Mouse (Mus musculus) stomach, embryonic 16.5 days (tissue): Measurements from ENCODE around the gene Morn4. TPM values are rescaled to one million over a fixed set of nuclear protein-coding genes. Genes with fewer than 3 reads are reported as not detected.
"Not testable (repeated sequence)": the region's sequence is repeated elsewhere in the genome, so short reads cannot be mapped to it uniquely, and the experiment has no call there.

ENCODE experiments used
- ATAC-seq: fragments of 200-750 bp; cut with Nextera tagmentation; 2 replicates; pipeline ENCODE4 v1.8.0; 2017; ENCODE audit warnings: moderate number of reproducible peaks, moderate TSS enrichment; ENCODE audit not compliant: insufficient read depth, low FRiP score
- H3K27ac ChIP-seq: fragments of 300-500 bp; sonication (generic); 2 replicates; pipeline ENCODE4 v1.5.1; 2014; ENCODE audit warnings: low read length
- H3K27me3 ChIP-seq: fragments of 300-500 bp; sonication (generic); 2 replicates; pipeline ENCODE4 v1.6.1; 2014; ENCODE audit warnings: low read length, control low read depth, mixed read lengths; ENCODE audit not compliant: control insufficient read depth, insufficient read depth
- H3K36me3 ChIP-seq: fragments of 300-500 bp; sonication (generic); 2 replicates; pipeline ENCODE4 v1.6.1; 2014; ENCODE audit warnings: low read length; ENCODE audit not compliant: control insufficient read depth, insufficient read depth
- H3K4me1 ChIP-seq: fragments of 300-500 bp; sonication (generic); 2 replicates; pipeline ENCODE4 v1.6.1; 2014; ENCODE audit warnings: low read length, control low read depth, mixed read lengths; ENCODE audit not compliant: control insufficient read depth, insufficient read depth
- H3K4me2 ChIP-seq: fragments of 300-500 bp; sonication (generic); 2 replicates; pipeline ENCODE4 v1.6.1; 2014; ENCODE audit warnings: low read depth, low read length, mixed read lengths
- H3K4me3 ChIP-seq: fragments of 300-500 bp; sonication (generic); replicated peaks from 2 replicates; pipeline ENCODE4 v1.5.1; 2014; ENCODE audit warnings: mild to moderate bottlenecking, low read length
- H3K9ac ChIP-seq: fragments of 300-500 bp; sonication (generic); 2 replicates; pipeline ENCODE4 v1.6.1; 2014; ENCODE audit warnings: low read length
- H3K9me3 ChIP-seq: fragments of 300-500 bp; sonication (generic); replicated peaks from 2 replicates; pipeline ENCODE4 v1.6.1; 2016; ENCODE audit warnings: low read length, control low read depth; ENCODE audit not compliant: control insufficient read depth
- WGBS: fragments of 180-500 bp; shearing (Covaris S2); extraction: QIAGEN DNeasy Blood & Tissue Kit; methylation state at CpG from one replicate; pipeline ENCODE4 v1.1.7; 2014; 5-methylcytosine and 5-hydroxymethylcytosine counted together
- polyA plus RNA-seq: library from polyadenylated mRNA; unstranded; fragments of >200 nt; fragmentation: Nextera tagmentation; extraction: Ambion mirVana; gene quantifications from 2 replicates; pipeline ENCODE4 v1.2.1, GENCODE M21; 2015

Morn4 gene
- polyA plus RNA-seq, 1 experiment from 2014 or later: 16.0 TPM

DNA sequence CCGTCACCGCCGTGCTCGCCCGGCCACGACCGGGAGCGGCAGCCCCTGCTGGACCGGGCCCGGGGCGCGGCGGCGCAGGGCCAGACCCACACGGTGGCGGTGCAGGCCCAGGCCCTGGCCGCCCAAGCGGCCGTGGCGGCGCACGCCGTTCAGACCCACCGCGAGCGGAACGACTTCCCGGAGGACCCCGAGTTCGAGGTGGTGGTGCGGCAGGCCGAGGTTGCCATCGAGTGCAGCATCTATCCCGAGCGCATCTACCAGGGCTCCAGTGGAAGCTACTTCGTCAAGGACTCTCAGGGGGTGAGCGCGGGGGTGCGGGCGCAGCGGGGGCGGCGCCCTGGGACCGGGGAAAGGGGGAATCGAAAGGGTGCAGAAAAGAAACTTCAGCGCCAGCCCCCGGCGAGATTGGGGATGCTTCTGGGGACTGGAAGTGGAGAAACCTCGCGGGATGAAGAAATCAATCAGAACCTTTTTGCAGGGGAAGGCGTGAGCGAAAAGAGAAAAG lies 4.5 kb upstream of the Morn4 start:
- Histone ChIP-seq H3K36me3 (no peaks in the 10 kb centered on the region; the same call in 1 of the 2 replicates), H3K4me2 (peak overlapping the region; percentile 76), H3K4me1 (peaks cover 15% of the 10 kb centered on the region), H3K4me3 (peak overlapping the region; percentile 88), H3K27me3 (no peaks in the 10 kb centered on the region), H3K9ac (peak overlapping the region; percentile 84), H3K9me3 (no peaks in the 10 kb centered on the region), H3K27ac (peak overlapping the region; percentile 91)
- WGBS: under 1% methylated on average over 52 of the region's 52 CpGs
- ATAC-seq: peak; percentile 54

DNA sequence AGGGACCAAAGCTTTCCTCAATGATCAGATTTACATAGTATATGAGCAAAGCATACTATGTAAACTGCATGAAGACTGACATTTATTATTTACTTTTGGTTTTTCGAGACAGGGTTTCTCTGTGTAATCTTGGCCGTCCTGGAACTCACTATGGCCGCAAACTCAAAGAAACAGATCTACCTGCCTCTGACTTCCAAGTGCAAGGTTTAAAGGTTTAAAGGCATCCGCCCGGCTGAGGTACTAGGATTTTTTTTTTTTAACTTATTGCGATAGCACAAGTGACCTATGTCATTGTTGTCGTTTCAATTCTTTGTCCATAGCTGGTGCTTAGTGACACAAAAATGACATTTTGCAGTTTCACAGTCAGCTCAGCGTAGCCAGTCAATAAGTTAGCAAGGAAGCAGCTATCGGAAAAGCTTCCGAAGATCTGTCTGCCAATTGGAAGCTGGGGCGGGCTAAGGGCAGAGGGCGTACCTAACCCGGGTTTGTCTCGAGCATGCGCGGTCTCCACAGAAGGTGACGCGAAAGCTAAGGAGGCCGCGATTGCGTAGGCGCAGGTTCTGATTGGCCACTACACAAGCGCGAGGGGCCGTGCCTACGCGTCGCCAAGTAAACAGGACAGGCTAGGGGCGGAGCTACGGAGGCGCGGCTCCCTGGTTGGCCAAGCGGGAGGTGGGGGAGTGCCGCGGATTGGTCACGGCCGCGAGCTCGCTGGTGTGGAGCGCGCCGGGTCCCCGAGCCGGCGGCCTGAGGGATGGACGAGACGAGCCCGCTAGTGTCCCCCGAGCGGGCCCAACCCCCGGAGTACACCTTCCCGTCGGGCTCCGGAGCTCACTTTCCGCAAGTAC lies 3.8 kb upstream of the Morn4 start, which contains the start of gene Pi4k2a:
Gene Pi4k2a, plus strand, starts transcription at position 723 of the 848 bp plus-strand sequence.
- Histone ChIP-seq H3K36me3 (no peaks in the 10 kb centered on the region), H3K27me3 (no peaks in the 10 kb centered on the region), H3K27ac (peak within 1 kb of the TSS; percentile 93), H3K9me3 (no peaks in the 10 kb centered on the region), H3K4me3 (peak within 1 kb of the TSS; percentile 88), H3K9ac (peak within 1 kb of the TSS; percentile 84), H3K4me1 (peaks cover 19% of the 10 kb centered on the region), H3K4me2 (peak within 1 kb of the TSS; percentile 76)
- WGBS: under 1% methylated on average over 45 of the region's 55 CpGs
- ATAC-seq: peak; percentile 99

DNA sequence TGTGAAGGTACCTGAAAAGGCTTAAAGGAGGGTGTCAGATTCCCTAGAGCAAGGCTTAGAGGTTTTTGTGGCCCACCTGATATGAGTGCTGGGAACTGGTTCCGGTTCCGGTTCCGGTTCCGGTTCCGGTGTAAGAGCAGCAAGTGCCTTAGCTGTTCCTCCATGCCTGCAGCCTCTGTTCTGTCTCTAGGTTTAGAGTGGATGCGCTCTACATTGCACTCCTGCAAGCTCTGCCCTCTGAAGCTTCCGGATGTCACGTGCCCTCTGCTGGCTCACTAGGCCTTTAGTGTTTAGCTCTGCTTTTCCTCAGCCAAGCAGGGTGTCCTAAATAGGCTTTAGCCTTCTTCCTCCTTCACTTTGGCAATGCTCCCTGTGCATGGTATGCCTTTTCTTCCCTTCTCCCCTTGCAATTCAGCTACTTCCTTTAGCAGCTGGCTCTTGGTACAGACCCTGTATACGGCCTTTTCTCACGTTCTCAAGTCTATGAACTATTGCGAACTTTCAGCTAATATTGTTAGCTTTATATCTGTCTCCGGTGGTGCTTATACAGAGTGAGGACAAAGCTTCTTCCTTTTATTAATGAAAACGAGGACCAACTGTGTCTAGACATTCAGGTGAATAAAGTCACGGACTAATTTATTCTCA lies 3.1 kb upstream of the Morn4 start:
- Histone ChIP-seq H3K27me3 (no peaks in the 10 kb centered on the region), H3K36me3 (no peaks in the 10 kb centered on the region), H3K9ac (peak overlapping the region; percentile 36), H3K4me3 (peak overlapping the region; percentile 88), H3K27ac (peak overlapping the region; percentile 93), H3K4me2 (peak overlapping the region; percentile 62), H3K9me3 (no peaks in the 10 kb centered on the region), H3K4me1 (peaks cover 19% of the 10 kb centered on the region)
- WGBS: 19% methylated on average over 14 of the region's 14 CpGs
- ATAC-seq: no peak

DNA sequence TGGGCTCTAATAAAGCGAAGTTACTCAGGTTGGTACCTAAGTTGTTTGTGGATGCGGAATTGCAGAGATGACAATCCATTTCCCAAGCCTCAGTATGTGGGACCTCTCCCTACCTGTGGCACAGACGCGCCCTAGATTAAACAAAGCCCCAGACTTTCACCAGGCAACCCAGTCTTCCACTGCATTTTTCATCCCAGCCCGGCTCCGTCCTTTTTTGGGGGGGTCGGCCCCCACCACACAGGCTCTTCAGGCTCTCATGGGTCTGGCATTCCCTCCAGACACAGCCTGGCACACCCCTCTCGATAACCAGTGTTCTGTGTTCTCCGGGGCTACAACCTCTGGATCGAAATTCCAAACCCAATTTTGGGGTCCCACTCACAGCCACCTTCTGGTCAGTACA lies 467 bp downstream of the Morn4 start:
- peak overlapping the region; percentile 76 for H3K9ac ChIP-seq
- H3K27me3 ChIP-seq: no peaks in the 10 kb centered on the region
- 9% methylated on average over 10 of the region's 10 CpGs for WGBS
- H3K36me3 ChIP-seq: no peaks in the 10 kb centered on the region
- ATAC-seq: no peak
- peak overlapping the region; percentile 73 for H3K4me3 ChIP-seq
- peak overlapping the region; percentile 93 for H3K4me2 ChIP-seq
- H3K27ac ChIP-seq: no peak overlapping the region
- H3K4me1 ChIP-seq: peaks cover 13% of the 10 kb centered on the region
- H3K9me3 ChIP-seq: no peaks in the 10 kb centered on the region

DNA sequence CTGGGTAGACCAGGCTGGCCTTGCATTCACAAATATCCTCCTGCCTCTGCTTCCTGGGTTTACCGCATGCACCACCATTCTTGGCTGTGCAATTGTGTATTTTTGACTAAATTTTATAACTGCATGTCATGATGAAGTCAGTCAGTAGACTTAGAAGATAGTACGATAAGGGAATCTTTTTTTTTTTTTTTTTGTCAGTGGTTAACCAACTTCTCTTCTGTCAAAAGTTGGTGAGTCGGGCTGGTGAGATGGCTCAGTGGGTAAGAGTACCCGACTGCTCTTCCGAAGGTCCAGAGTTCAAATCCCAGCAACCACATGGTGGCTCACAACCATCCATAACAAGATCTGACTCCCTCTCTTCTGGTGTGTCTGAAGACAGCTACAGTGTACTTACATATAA lies 4.5 kb downstream of the Morn4 start:
- H3K27me3 ChIP-seq, ATAC-seq, H3K4me3 ChIP-seq: not testable (repeated sequence)

DNA sequence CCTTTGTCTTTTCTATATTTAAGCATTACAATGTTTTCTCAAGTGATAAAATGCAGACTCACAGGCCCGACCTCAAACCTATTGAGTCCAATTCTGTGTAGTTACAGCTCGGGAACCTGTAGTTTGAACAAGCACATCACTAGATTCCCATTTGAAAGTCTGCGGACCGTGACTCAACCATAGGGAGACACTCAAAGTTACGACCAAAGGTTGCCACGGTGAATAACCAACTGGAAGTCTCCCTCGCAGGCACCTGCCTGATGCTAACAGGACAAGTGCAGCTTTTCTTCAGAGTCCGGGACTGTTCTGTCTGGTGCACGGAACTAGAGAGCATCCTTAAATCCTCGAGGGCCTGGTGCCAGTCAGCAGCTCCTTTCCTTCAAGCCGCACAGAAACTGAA lies 5.7 kb downstream of the Morn4 start:
- H3K4me1 ChIP-seq: 0 out of 2 replicates have a peak, but pooled peaks cover 1% of the 10 kb centered on the region
- H3K4me3 ChIP-seq: no peak overlapping the region
- 79% methylated on average over 11 of the region's 11 CpGs for WGBS
- no peaks in the 10 kb centered on the region for H3K9me3 ChIP-seq
- H3K9ac ChIP-seq: no peak overlapping the region
- no peaks in the 10 kb centered on the region for H3K36me3 ChIP-seq
- H3K4me2 ChIP-seq: no peak overlapping the region
- no peaks in the 10 kb centered on the region for H3K27me3 ChIP-seq
- no peak for ATAC-seq
- no peak overlapping the region for H3K27ac ChIP-seq

More for the DNA sequence above, 4.5 kb downstream of the Morn4 start:
- H3K27ac ChIP-seq, H3K4me1 ChIP-seq, H3K9ac ChIP-seq, H3K9me3 ChIP-seq, H3K4me2 ChIP-seq, H3K36me3 ChIP-seq: not testable (repeated sequence)
- WGBS: 85% methylated on average over 5 of the region's 5 CpGs

DNA sequence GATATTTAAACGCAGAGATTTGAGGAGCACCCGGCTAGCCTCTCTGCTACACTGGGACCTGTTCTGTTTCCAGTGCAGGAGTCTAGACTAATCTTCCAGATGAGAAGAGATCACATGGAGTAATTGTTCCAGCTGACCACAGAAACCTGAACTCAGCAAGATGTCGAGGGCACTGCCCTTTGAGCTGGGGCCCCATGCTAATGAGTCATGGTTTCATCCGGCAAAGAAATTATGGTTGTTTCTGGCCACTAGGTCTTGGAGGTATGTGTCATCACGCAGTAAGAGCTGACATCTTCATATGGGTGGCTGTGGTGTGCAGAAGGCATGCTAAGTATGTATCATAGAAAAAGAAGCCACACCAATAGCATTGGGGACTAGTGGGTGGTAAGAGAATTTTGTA lies 6.2 kb downstream of the Morn4 start:
- Histone ChIP-seq H3K4me3 (no peak overlapping the region), H3K27ac (no peak overlapping the region), H3K9me3 (no peaks in the 10 kb centered on the region), H3K36me3 (no peaks in the 10 kb centered on the region), H3K4me2 (no peak overlapping the region), H3K9ac (no peak overlapping the region), H3K4me1 (no peaks in the 10 kb centered on the region), H3K27me3 (no peaks in the 10 kb centered on the region)
- ATAC-seq: no peak
- 67% methylated on average over 5 of the region's 5 CpGs for WGBS

DNA sequence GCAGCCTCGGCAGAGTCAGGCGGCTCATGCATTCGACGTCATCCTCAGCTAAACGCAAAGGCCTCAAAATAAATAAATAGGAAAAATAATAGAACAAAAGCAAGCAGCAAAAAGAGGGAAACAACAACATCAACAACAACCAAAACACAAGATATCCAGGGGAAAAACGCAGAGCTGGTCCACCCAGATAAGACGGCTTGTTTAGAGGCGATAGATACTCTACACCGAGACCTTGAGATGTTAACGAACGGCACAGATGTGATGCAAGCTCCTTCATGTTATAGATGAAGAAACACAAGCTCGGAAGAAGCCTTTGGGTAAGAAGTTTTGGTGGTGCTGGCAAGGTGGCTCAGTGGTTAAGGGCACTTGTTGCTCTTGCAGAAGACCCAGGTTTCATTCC lies 7.2 kb downstream of the Morn4 start:
- no peak overlapping the region for H3K4me3 ChIP-seq
- WGBS: 92% methylated on average over 12 of the region's 12 CpGs
- no peaks in the 10 kb centered on the region for H3K36me3 ChIP-seq
- no peaks in the 10 kb centered on the region for H3K9me3 ChIP-seq
- H3K9ac ChIP-seq: no peak overlapping the region
- H3K27ac ChIP-seq: no peak overlapping the region
- H3K4me2 ChIP-seq: no peak overlapping the region
- H3K27me3 ChIP-seq: no peaks in the 10 kb centered on the region
- no peaks in the 10 kb centered on the region for H3K4me1 ChIP-seq
- ATAC-seq: no peak

DNA sequence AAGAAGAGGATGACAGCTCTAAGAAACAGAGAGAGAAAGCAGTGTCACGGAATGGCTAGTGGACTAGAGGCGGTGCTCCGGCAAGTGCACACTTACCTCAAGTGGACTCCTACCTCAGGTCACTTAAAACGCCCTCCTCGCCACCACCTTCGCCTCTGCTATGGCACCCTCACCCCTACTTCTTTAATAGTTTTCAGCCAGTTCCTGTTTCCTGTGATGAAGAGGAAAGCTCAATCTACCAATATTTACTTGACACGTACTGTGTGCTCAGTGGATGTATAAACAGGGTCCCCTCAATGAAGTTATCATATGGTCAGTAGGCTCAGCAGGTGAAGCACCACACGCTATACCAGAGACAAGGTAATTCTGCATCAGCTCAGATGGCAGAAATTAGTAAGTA lies 7.6 kb downstream of the Morn4 start:
- H3K4me1 ChIP-seq: no peaks in the 10 kb centered on the region
- no peaks in the 10 kb centered on the region for H3K36me3 ChIP-seq
- H3K27me3 ChIP-seq: no peaks in the 10 kb centered on the region
- H3K27ac ChIP-seq: no peak overlapping the region
- H3K4me2 ChIP-seq: no peak overlapping the region
- 91% methylated on average over 8 of the region's 8 CpGs for WGBS
- no peaks in the 10 kb centered on the region for H3K9me3 ChIP-seq
- H3K9ac ChIP-seq: no peak overlapping the region
- H3K4me3 ChIP-seq: no peak overlapping the region
- ATAC-seq: no peak
